Mouse (Mus musculus): Measurements from ENCODE around the gene Bsg. TPM values are rescaled to one million over a fixed set of nuclear protein-coding genes. Genes with fewer than 3 reads are reported as not detected.

Gene Bsg
- polyA plus RNA-seq, 1 experiment, result not detected

GRCm38 (mm10) chr10:79706406-79707094 is 2.3 kb downstream of the Bsg start:
- no peak overlapping the region for H3K27ac ChIP-seq (ENCODE audit: insufficient read depth, low read depth, low read length)
- no peak for TF ChIP-seq POLR2A (IDR thresholded peaks at IDR 0.05; ENCODE audit: insufficient read depth, low read depth, low read length)
- no peak for TF ChIP-seq CTCF (IDR thresholded peaks at IDR 0.05; ENCODE audit: insufficient read depth, low read depth, low read length)
- peak overlapping the region; percentile 87 for H3K4me3 ChIP-seq (ENCODE audit: insufficient read depth, low read depth, low read length)
- WGBS, result 38% methylated on average over 5 of the region's 5 CpGs
- H3K4me1 ChIP-seq (ENCODE audit: control insufficient read depth, insufficient read depth, low read length), result peaks cover 38% of the 10 kb centered on the region

GRCm38 (mm10) chr10:79707162-79707561 is 2.9 kb downstream of the Bsg start:
- peak overlapping the region; percentile 87; the same call in 1 of the 2 replicates for H3K4me3 ChIP-seq (ENCODE audit: insufficient read depth, low read depth, low read length)
- TF ChIP-seq POLR2A (IDR thresholded peaks at IDR 0.05; ENCODE audit: insufficient read depth, low read depth, low read length) (no peak), CTCF (IDR thresholded peaks at IDR 0.05; ENCODE audit: insufficient read depth, low read depth, low read length) (no peak)
- H3K27ac ChIP-seq (ENCODE audit: insufficient read depth, low read depth, low read length), result peak overlapping the region; percentile 11; the same call in 1 of the 2 replicates
- peaks cover 38% of the 10 kb centered on the region for H3K4me1 ChIP-seq (ENCODE audit: control insufficient read depth, insufficient read depth, low read length)
- 56% methylated on average over 1 of the region's 1 CpGs for WGBS

GRCm38 (mm10) chr10:79707759-79708158 is 3.5 kb downstream of the Bsg start:
- H3K4me3 ChIP-seq (ENCODE audit: insufficient read depth, low read depth, low read length), result no peak overlapping the region
- 35% methylated on average over 4 of the region's 4 CpGs for WGBS
- peaks cover 39% of the 10 kb centered on the region for H3K4me1 ChIP-seq (ENCODE audit: control insufficient read depth, insufficient read depth, low read length)
- TF ChIP-seq POLR2A (IDR thresholded peaks at IDR 0.05; ENCODE audit: insufficient read depth, low read depth, low read length) (no peak), CTCF (IDR thresholded peaks at IDR 0.05; ENCODE audit: insufficient read depth, low read depth, low read length) (no peak)
- H3K27ac ChIP-seq (ENCODE audit: insufficient read depth, low read depth, low read length), result no peak overlapping the region

GRCm38 (mm10) chr10:79708668-79709067 is 4.4 kb downstream of the Bsg start:
- H3K4me3 ChIP-seq (ENCODE audit: insufficient read depth, low read depth, low read length), result 0 out of 2 replicates have a peak overlapping the region, but pooled peaks have one; percentile 1
- 80% methylated on average over 21 of the region's 21 CpGs for WGBS

GRCm38 (mm10) chr10:79709307-79709706 is 5.0 kb downstream of the Bsg start:
- Histone ChIP-seq H3K4me1 (ENCODE audit: control insufficient read depth, insufficient read depth, low read length) (peaks cover 40% of the 10 kb centered on the region), H3K4me3 (ENCODE audit: insufficient read depth, low read depth, low read length) (no peak overlapping the region), H3K27ac (ENCODE audit: insufficient read depth, low read depth, low read length) (no peak overlapping the region)
- no peak for TF ChIP-seq POLR2A (IDR thresholded peaks at IDR 0.05; ENCODE audit: insufficient read depth, low read depth, low read length)
- WGBS, result 77% methylated on average over 7 of the region's 7 CpGs

More at GRCm38 (mm10) chr10:79708668-79709067, 4.4 kb downstream of the Bsg start:
- peaks cover 40% of the 10 kb centered on the region for H3K4me1 ChIP-seq (ENCODE audit: control insufficient read depth, insufficient read depth, low read length)
- no peak overlapping the region for H3K27ac ChIP-seq (ENCODE audit: insufficient read depth, low read depth, low read length)
- no peak for TF ChIP-seq CTCF (IDR thresholded peaks at IDR 0.05; ENCODE audit: insufficient read depth, low read depth, low read length)
- no peak for TF ChIP-seq POLR2A (IDR thresholded peaks at IDR 0.05; ENCODE audit: insufficient read depth, low read depth, low read length)

- WGBS, result 85% methylated on average over 1 of the region's 1 CpGs
- Histone ChIP-seq H3K4me1 (ENCODE audit: control insufficient read depth, insufficient read depth, low read length) (peaks cover 31% of the 10 kb centered on the region), H3K4me3 (ENCODE audit: insufficient read depth, low read depth, low read length) (no peak overlapping the region), H3K27ac (ENCODE audit: insufficient read depth, low read depth, low read length) (no peak overlapping the region)
- TF ChIP-seq CTCF (IDR thresholded peaks at IDR 0.05; ENCODE audit: insufficient read depth, low read depth, low read length), result no peak
- no peak for TF ChIP-seq POLR2A (IDR thresholded peaks at IDR 0.05; ENCODE audit: insufficient read depth, low read depth, low read length)
These were observed 7.7 kb downstream of the Bsg start for GRCm38 (mm10) chr10:79712029-79712428.

- TF ChIP-seq POLR2A (IDR thresholded peaks at IDR 0.05; ENCODE audit: insufficient read depth, low read depth, low read length) (no peak), CTCF (IDR thresholded peaks at IDR 0.05; ENCODE audit: insufficient read depth, low read depth, low read length) (peak; percentile 39; the same call in 1 of the 2 replicates)
- H3K27ac ChIP-seq (ENCODE audit: insufficient read depth, low read depth, low read length), result no peak overlapping the region
- no peak overlapping the region for H3K4me3 ChIP-seq (ENCODE audit: insufficient read depth, low read depth, low read length)
- H3K4me1 ChIP-seq (ENCODE audit: control insufficient read depth, insufficient read depth, low read length), result peaks cover 25% of the 10 kb centered on the region
- 11% methylated on average over 4 of the region's 6 CpGs for WGBS
These were observed 8.3 kb downstream of the Bsg start for GRCm38 (mm10) chr10:79712499-79713126.

- Histone ChIP-seq H3K27ac (ENCODE audit: insufficient read depth, low read depth, low read length) (peak overlapping the region; percentile 15; the same call in 1 of the 2 replicates), H3K4me1 (ENCODE audit: control insufficient read depth, insufficient read depth, low read length) (peaks cover 28% of the 10 kb centered on the region), H3K4me3 (ENCODE audit: insufficient read depth, low read depth, low read length) (no peak overlapping the region)
- TF ChIP-seq CTCF (IDR thresholded peaks at IDR 0.05; ENCODE audit: insufficient read depth, low read depth, low read length) (no peak), POLR2A (IDR thresholded peaks at IDR 0.05; ENCODE audit: insufficient read depth, low read depth, low read length) (no peak)
- WGBS, result 24% methylated on average over 1 of the region's 1 CpGs
These were observed 8.9 kb downstream of the Bsg start for GRCm38 (mm10) chr10:79713163-79713562.

- 30% methylated on average over 4 of the region's 4 CpGs for WGBS
- no peak overlapping the region for H3K4me3 ChIP-seq (ENCODE audit: insufficient read depth, low read depth, low read length)
- TF ChIP-seq POLR2A (IDR thresholded peaks at IDR 0.05; ENCODE audit: insufficient read depth, low read depth, low read length) (no peak), CTCF (IDR thresholded peaks at IDR 0.05; ENCODE audit: insufficient read depth, low read depth, low read length) (no peak)
These were observed 10.7 kb downstream of the Bsg start for GRCm38 (mm10) chr10:79714996-79715395.

More at GRCm38 (mm10) chr10:79714996-79715395, 10.7 kb downstream of the Bsg start:
- no peak overlapping the region for H3K27ac ChIP-seq (ENCODE audit: insufficient read depth, low read depth, low read length)
- H3K4me1 ChIP-seq (ENCODE audit: control insufficient read depth, insufficient read depth, low read length), result peaks cover 30% of the 10 kb centered on the region

All from olfactory bulb, adult 2 months (tissue).